Mouse (Mus musculus) MEL (cell line): ENCODE measurements at regions not wholly inside any gene's neighbourhood (a gene's known extent, or its start where the extent isn't known, plus 50 kb on each side); places are given as distances from the start of the nearest gene placed in this dataset.

Experiments used
- CTCF ChIP-seq, 3 experiments: IDR thresholded peaks in 2 of 3; conservative IDR thresholded peaks in 1 of 3; 2 replicates each; pipeline ENCODE4 v1.5.1; 2011 to 2012; ENCODE audit warnings: low read length in 3 of 3, low read depth in 2 of 3, mild to moderate bottlenecking in 2 of 3, improper control_type of control experiment in 1 of 3, inconsistent platforms in 1 of 3, mixed read lengths in 1 of 3, moderate library complexity in 1 of 3; ENCODE audit not compliant: control insufficient read depth in 1 of 3, insufficient read depth in 1 of 3, poor library complexity in 1 of 3, severe bottlenecking in 1 of 3
- JUND ChIP-seq: IDR thresholded peaks from 2 replicates; pipeline ENCODE4 v1.6.1; 2011; ENCODE audit warnings: low read depth, mild to moderate bottlenecking, improper control_type of control experiment, low read length
- MAX ChIP-seq: IDR thresholded peaks from 2 replicates; pipeline ENCODE4 v1.6.1; 2011; ENCODE audit warnings: low read length, improper control_type of control experiment
- NRF1 ChIP-seq: IDR thresholded peaks from 2 replicates; pipeline ENCODE4 v1.6.1; 2014; ENCODE audit warnings: low read depth, mild to moderate bottlenecking, inconsistent platforms, low read length, improper control_type of control experiment, moderate library complexity; ENCODE audit not compliant: poor library complexity, insufficient read depth, severe bottlenecking
- POLR2AphosphoS5 ChIP-seq: IDR thresholded peaks from 2 replicates; pipeline ENCODE4 v1.6.1; 2012; ENCODE audit warnings: low read depth, borderline replicate concordance, mild to moderate bottlenecking, inconsistent platforms, low read length, moderate library complexity, mixed read lengths

- TF ChIP-seq POLR2AphosphoS5: no peak
- TF ChIP-seq JUND: no peak
- TF ChIP-seq NRF1: no peak
- no peak for TF ChIP-seq CTCF (IDR thresholded peaks at IDR 0.05 in 2 of 3, conservative IDR thresholded peaks at IDR 0.05 in 1 of 3; ENCODE audit: control insufficient read depth in 1 of 3, insufficient read depth in 1 of 3, low read depth in 2 of 3, low read length in 3 of 3, poor library complexity in 1 of 3, severe bottlenecking in 1 of 3)
- TF ChIP-seq MAX: no peak
Measured at GRCm38 (mm10) chr2:166273312-166274015, 118.0 kb upstream of the Sulf2 start.
